Mouse (Mus musculus) frontal cortex, postnatal 36 days (tissue): ENCODE data around the gene Gm10037.
"Not testable (repeated sequence)": the region's sequence is repeated elsewhere in the genome, so short reads cannot be mapped to it uniquely, and the experiment has no call there.

Experiments used
- DNase-seq, 2 experiments: peaks; one replicate each; pipeline ENCODE4 v3.0.0; 2022; ENCODE audit warnings: low spot score in 2 of 2

Gm10037 gene

DNA sequence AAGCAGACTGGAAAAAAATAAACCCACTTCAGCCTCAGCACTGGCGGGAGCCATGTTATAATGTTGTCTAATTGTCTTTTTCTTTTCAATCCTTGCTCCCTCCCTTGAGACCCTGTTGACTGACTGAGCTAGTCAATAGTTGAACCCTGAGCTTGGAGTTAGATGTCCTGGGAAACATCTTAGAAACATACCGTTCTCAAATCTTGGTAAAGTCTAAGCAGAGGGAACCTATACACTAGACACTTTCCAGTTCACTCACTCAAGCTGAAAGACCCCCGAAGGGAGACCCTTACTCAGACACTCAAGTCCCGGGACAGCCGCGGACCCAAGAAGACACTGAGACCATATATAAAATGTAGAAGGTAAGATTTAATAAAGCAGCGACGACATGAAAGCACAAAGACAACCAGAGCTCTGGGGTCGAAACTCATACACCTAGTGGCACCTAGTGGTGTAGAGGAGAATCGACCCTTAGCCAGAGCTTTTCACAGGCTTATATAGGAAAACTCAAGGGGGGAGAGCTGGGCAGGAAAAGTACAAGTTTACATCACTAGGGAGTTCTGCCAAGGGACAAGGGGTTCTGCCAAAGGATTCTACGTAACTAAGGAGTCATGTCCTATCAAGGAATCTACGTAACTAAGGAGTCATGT lies 45.3 kb downstream of the Gm10037 start:
- DNase-seq, result not testable (repeated sequence)

- no peak for DNase-seq
Observed at GRCm38 (mm10) chr13:67876699-67877254, 45.9 kb downstream of the Gm10037 start.

DNA sequence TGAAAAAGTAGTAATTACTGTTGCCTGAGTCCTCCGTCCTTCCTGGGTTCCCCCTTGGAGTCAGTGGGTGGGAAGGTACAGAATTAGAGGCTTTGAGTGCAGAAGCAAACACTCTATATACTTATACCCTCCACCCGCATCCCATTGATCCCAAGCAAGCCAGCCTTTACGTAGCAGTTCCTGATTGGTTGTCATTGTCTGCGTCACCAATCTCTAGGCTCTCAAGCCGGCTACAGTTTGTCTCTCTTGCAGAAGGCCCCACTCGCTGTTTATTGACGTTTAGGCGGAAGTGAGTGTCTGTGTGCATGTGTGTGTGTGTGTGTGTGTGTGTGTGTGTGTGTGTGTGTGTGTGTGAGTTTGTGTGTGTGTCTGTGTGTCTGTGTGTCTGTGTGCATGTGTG lies 53.1 kb downstream of the Gm10037 start:
- no peak for DNase-seq
